Mouse (Mus musculus) heart, adult 2 months (tissue): Measurements from ENCODE around the gene Arrdc2. TPM values are rescaled to one million over a fixed set of nuclear protein-coding genes. Genes with fewer than 3 reads are reported as not detected.

ENCODE experiments used
- DNase-seq, 2 experiments: peaks; one replicate each; pipeline ENCODE4 v3.0.0; 2021
- H3K27ac ChIP-seq: fragments of 200-600 bp; 2 replicates; pipeline ENCODE4 v1.8.1; 2022
- H3K27me3 ChIP-seq: fragments of 200-500 bp; 2 replicates; pipeline ENCODE4 v1.6.1; 2012; ENCODE audit warnings: mild to moderate bottlenecking, low read length, inconsistent platforms, mixed read lengths; ENCODE audit not compliant: control insufficient read depth, insufficient read depth
- H3K36me3 ChIP-seq: fragments of 200-500 bp; 2 replicates; pipeline ENCODE4 v1.6.1; 2012; ENCODE audit warnings: low read length, inconsistent platforms; ENCODE audit not compliant: control insufficient read depth, insufficient read depth
- H3K4me1 ChIP-seq: fragments of 200-500 bp; 2 replicates; pipeline ENCODE4 v1.6.1; 2011; ENCODE audit warnings: low read length; ENCODE audit not compliant: control insufficient read depth, insufficient read depth
- H3K4me3 ChIP-seq: fragments of 200-600 bp; 2 replicates; pipeline ENCODE4 v1.8.1; 2022
- H3K79me2 ChIP-seq: fragments of 200-500 bp; replicated peaks from 2 replicates; pipeline ENCODE4 v1.6.1; 2012; ENCODE audit warnings: mild to moderate bottlenecking, inconsistent platforms, low read length, moderate library complexity, mixed read lengths; ENCODE audit not compliant: control insufficient read depth, insufficient read depth
- H3K9ac ChIP-seq: fragments of 200-500 bp; 2 replicates; pipeline ENCODE4 v1.6.1; 2012; ENCODE audit warnings: low read depth, mild to moderate bottlenecking, control low read depth, inconsistent platforms, low read length, mixed read lengths
- CTCF ChIP-seq: fragments of 200-600 bp; IDR thresholded peaks from 2 replicates; pipeline ENCODE4 v1.8.1; 2022; ENCODE audit warnings: antibody characterized with exemption, mild to moderate bottlenecking, moderate library complexity
- EP300 ChIP-seq: fragments of 200-500 bp; IDR thresholded peaks from 2 replicates; pipeline ENCODE4 v1.6.1; 2011; ENCODE audit warnings: low read depth, low read length, control low read depth; ENCODE audit not compliant: insufficient read depth
- POLR2A ChIP-seq: fragments of 200-500 bp; IDR thresholded peaks from 2 replicates; pipeline ENCODE4 v1.6.1; 2011; ENCODE audit warnings: mild to moderate bottlenecking, low read depth, low read length, control low read depth; ENCODE audit not compliant: insufficient read depth
- WGBS: fragments of 180-500 bp; shearing (Covaris S2); methylation state at CpG from one replicate; pipeline ENCODE4 v1.1.7; 2018; 5-methylcytosine and 5-hydroxymethylcytosine counted together
- intact Hi-C: fragments of 180-260 bp; cut with DNase I; formaldehyde crosslinking; loops from one replicate; pipeline ENCODE4 v1.15.1; 2025
- polyA plus RNA-seq: library from polyadenylated mRNA; depleted of rRNA; stranded (reverse); fragments of >200 nt; gene quantifications from 2 replicates; pipeline ENCODE4 v1.2.3, GENCODE M21; 2012
- total RNA-seq, 2 experiments: library from RNA; stranded (reverse); gene quantifications; 2 replicates each; pipeline ENCODE4 v1.2.3; 2021

The Arrdc2 gene
- total and polyA plus RNA-seq, 3 experiments = 8.9 to 36.2 (median 18.6) TPM

DNA sequence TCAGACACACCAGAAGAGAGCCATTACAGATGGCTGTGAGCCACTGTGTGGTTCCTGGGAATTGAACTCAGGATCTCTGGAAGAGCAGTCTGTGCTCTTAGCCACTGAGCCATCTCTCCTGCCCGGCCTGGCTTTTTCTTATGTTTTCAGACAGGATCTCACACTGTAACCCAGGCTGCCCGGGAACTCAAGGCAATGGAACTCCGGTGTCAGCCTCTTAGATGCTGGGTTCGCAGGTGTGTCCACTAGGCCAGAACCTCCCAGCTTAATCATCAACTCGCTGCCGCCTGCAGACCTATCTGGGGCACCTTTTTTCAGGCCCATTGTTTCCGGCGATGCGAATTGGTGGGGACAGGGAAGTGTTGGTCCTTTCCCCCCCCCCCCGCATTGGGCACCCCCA is 1.1 kb upstream of the Arrdc2 start:
- no peak overlapping the region for H3K9ac ChIP-seq
- H3K4me1 ChIP-seq = peaks cover 1% of the 10 kb centered on the region; the same call in 1 of the 2 replicates
- H3K79me2 ChIP-seq = no peaks in the 10 kb centered on the region
- WGBS = 51% methylated on average over 10 of the region's 10 CpGs
- no peak for DNase-seq
- intact Hi-C loops = loop anchor here (2.0 kb wide), 1 partner anchor 74 kb away; no protein-coding TSS in a partner anchor
- no peak overlapping the region for H3K4me3 ChIP-seq
- H3K27ac ChIP-seq = peak overlapping the region; percentile 90; the same call in 1 of the 2 replicates
- TF ChIP-seq POLR2A (no peak), CTCF (no peak), EP300 (no peak)
- H3K36me3 ChIP-seq = no peaks in the 10 kb centered on the region
- no peaks in the 10 kb centered on the region for H3K27me3 ChIP-seq

DNA sequence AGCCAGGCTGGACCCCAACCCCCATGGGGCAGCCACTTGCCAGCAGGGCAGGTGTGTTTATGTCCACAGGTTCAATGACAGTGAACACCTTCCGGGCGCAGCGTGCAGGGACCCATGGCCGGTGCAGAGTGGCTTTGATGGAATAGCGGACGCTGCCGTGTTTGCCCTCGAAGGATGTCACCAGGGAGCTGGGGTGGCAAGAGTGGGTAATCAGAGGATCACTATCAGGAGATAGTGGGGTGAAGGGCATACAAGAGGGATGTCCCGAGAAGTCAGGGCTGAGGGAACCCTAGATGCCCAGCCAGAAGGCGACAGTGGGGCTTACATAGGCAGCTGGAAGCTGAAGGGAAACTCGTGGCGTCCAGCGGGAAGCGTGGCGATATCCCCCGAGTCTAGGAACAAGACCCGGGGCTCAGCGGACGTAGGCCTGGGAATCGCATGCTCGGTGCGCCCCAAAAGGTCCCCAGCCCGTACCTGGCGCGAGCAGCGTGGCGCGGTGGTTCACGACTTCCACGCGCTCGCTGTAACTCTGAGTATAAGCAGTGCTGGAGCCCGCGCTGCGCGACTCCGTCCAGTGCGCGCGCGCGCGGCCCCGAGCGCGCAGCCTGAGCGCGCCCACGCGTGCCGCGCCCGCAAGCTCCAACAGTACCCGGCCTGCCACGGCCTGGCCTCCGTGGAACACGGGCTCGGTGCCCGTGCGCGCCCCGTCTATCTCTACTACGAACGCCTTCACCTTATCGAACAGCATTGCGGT is 689 bp downstream of the Arrdc2 start:
- intact Hi-C loops = no loop called here
- H3K36me3 ChIP-seq = no peaks in the 10 kb centered on the region
- peak overlapping the region; percentile 82 for H3K9ac ChIP-seq
- peak overlapping the region; percentile 53 for H3K4me3 ChIP-seq
- no peaks in the 10 kb centered on the region for H3K79me2 ChIP-seq
- TF ChIP-seq CTCF = peak; percentile 31
- TF ChIP-seq POLR2A = no peak; the same call in 1 of the 2 replicates
- H3K27me3 ChIP-seq = no peaks in the 10 kb centered on the region
- H3K27ac ChIP-seq = peak overlapping the region; percentile 94
- 2% methylated on average over 66 of the region's 66 CpGs for WGBS
- no peak for DNase-seq
- H3K4me1 ChIP-seq = peaks cover 1% of the 10 kb centered on the region

DNA sequence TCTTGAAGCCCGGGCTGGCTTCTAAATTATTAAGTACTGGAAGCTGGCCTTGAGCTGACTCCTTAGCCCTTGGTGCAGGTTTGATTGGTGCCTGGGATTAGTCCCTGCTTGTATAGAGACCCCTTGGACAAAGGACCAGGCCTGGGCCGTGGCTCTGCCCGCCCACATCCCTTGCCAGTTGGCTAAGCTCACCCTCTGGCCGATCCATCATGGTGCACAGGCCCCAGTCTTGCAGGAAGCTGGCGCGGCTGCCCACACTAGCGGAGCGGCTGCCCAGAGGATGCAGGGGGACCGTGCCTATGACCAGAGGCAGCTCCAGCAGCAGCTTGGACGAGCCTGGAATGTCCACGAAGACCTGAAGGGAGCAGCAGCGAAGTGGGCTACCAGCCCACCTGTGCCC is 2.9 kb downstream of the Arrdc2 start:
- no peak for DNase-seq
- intact Hi-C loops = no loop called here
- WGBS = 85% methylated on average over 12 of the region's 12 CpGs
- H3K36me3 ChIP-seq = no peaks in the 10 kb centered on the region
- no peaks in the 10 kb centered on the region for H3K79me2 ChIP-seq
- H3K9ac ChIP-seq = no peak overlapping the region
- TF ChIP-seq EP300 (no peak), CTCF (no peak), POLR2A (no peak)
- no peak overlapping the region for H3K27ac ChIP-seq
- no peaks in the 10 kb centered on the region for H3K27me3 ChIP-seq
- H3K4me3 ChIP-seq = no peak overlapping the region
- peaks cover 7% of the 10 kb centered on the region for H3K4me1 ChIP-seq

DNA sequence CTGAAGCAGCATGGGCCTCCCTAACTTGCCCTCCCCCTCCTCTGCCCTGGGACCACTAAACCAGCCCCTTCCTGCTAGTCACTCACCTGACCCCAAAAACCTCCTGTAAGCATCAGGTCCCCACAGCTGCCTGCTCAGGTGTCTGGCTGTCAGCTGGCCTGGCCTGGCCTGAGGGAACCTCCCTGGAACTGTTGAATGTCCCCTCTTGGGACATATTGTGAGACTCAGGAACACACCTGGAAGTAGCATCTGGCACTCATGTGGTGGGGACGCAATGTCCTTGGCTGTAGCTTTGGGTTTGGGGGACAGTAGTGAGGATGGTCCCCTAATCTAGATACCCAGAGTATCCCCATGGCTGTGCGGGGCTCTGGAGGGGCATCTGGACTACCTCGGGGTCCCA is 5.4 kb downstream of the Arrdc2 start:
- no peaks in the 10 kb centered on the region for H3K79me2 ChIP-seq
- DNase-seq = no peak
- H3K27ac ChIP-seq = peak overlapping the region; percentile 77
- intact Hi-C loops = no loop called here
- no peak overlapping the region for H3K4me3 ChIP-seq
- no peaks in the 10 kb centered on the region for H3K36me3 ChIP-seq
- H3K9ac ChIP-seq = peak overlapping the region; percentile 24; the same call in 1 of the 2 replicates
- TF ChIP-seq CTCF (no peak), POLR2A (0 out of 2 replicates have a peak, but pooled peaks have one; percentile 33), EP300 (peak; percentile 79; the same call in 1 of the 2 replicates)
- peaks cover 5% of the 10 kb centered on the region for H3K4me1 ChIP-seq
- WGBS = 83% methylated on average over 3 of the region's 3 CpGs
- H3K27me3 ChIP-seq = no peaks in the 10 kb centered on the region

DNA sequence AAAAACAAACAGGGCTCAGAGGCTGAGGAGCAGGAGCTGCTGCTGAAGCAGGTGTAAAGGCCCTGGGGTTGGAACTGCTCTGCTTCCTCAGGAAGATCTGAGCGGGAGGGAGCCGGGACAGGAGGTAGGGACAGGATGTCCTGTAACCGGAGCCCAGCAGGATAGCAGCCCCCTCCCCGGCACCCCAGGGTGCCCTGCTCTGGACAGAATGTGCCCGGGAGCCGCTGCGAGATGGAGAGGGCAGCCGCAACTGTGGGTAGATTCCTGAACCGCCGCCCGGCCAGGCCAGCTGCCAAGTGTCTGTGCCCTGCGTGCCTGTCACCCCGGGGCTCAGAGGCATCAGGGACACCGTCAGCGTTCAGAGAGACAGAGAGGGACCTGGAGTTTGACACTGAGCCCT is 6.0 kb downstream of the Arrdc2 start:
- Histone ChIP-seq H3K4me3 (no peak overlapping the region), H3K4me1 (peaks cover 5% of the 10 kb centered on the region), H3K27ac (peak overlapping the region; percentile 77), H3K79me2 (no peaks in the 10 kb centered on the region), H3K27me3 (no peaks in the 10 kb centered on the region), H3K36me3 (no peaks in the 10 kb centered on the region), H3K9ac (peak overlapping the region; percentile 24; the same call in 1 of the 2 replicates)
- peak; percentile 81 to 87 for DNase-seq
- 20% methylated on average over 15 of the region's 15 CpGs for WGBS
- intact Hi-C loops = no loop called here
- TF ChIP-seq EP300 = peak; percentile 98
- TF ChIP-seq CTCF = no peak
- TF ChIP-seq POLR2A = peak; percentile 58; the same call in 1 of the 2 replicates

DNA sequence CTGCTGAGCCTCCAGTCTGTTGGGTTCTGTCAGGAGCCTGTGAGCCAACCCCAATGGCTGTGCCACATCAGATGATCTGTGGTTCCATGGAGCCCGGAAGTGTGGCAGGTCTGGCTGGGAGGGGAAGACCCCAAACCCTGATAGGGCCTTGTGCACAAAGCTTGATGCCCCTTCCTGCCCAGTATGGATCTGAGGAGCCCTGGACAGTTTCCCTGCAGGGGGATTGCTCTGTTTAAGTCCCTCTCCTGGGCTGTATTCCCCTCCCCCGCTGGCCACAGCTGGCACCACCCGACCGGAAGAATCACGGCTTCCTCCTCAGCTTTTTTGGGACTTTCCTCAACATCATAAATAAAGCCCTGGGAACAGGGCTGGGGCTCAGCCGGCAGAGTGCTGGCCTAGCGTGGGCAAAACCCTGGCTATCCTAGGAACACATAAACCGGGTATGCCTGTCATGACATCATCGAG is 6.5 kb downstream of the Arrdc2 start:
- TF ChIP-seq POLR2A = no peak
- no peak for TF ChIP-seq CTCF
- TF ChIP-seq EP300 = no peak
- H3K9ac ChIP-seq = no peak overlapping the region
- WGBS = 27% methylated on average over 9 of the region's 9 CpGs

More for the DNA sequence above, 6.5 kb downstream of the Arrdc2 start:
- no peaks in the 10 kb centered on the region for H3K27me3 ChIP-seq
- H3K36me3 ChIP-seq = no peaks in the 10 kb centered on the region
- intact Hi-C loops = no loop called here
- peaks cover 5% of the 10 kb centered on the region for H3K4me1 ChIP-seq
- H3K27ac ChIP-seq = peak overlapping the region; percentile 77
- H3K79me2 ChIP-seq = no peaks in the 10 kb centered on the region
- DNase-seq = peak; percentile 58 to 65
- H3K4me3 ChIP-seq = no peak overlapping the region
